Mouse (Mus musculus) left cerebral cortex, postnatal 14 days (tissue): Measurements from ENCODE around the gene Fam102b. TPM values are rescaled to one million over a fixed set of nuclear protein-coding genes. Genes with fewer than 3 reads are reported as not detected.

Experiments
- DNase-seq, 2 experiments: peaks; one replicate each; pipeline ENCODE4 v3.0.0; 2021 to 2022; ENCODE audit warnings: low spot score in 2 of 2, mixed read lengths in 1 of 2
- intact Hi-C: fragments of 180-260 bp; cut with DNase I; formaldehyde crosslinking; loops from one replicate; pipeline ENCODE4 v1.15.1; 2025
- total RNA-seq, 2 experiments: library from RNA; stranded (reverse); gene quantifications; 2 replicates each; pipeline ENCODE4 v1.2.3; 2021

Gene Fam102b
- total RNA-seq, 2 experiments from 2014 or later, result 46.2 to 48.6 TPM

DNA sequence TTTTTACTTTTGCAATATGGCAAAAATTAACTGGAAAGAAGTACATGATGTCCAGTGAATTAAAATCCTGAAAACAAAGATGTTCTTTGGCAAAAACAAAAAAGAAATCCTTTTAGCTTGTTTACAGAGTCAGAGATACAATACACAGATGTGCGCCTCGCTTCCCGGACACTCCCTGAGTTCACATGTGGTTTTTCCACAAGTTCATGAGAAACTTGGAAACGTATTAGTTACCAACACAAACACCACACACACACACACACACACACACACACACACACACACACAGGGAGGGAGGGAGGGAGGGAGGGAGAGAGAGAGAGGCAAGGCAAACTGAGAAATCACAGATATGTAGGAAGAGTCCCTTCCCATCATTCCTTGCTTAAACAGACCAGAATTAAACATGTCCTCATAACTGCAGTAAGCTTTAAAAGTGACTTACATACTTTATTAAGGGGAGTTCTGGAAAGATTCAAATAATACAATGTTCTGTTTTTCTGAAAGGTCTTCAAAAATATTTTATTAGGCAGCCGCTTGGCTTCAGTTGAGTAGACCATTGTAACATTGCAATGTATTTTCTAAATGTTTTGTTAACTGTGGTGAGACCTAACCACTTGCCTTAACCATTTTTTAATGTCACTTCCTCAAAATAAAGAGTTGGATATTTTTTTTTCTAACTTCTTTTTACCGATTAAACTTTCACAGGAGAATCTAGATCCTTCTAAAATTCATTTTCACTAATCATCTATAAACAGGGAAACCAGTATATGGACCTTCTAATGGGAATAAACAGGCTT, 5.5 kb downstream of the Fam102b start:
- intact Hi-C loops, result no loop called here
- no peak for DNase-seq

DNA sequence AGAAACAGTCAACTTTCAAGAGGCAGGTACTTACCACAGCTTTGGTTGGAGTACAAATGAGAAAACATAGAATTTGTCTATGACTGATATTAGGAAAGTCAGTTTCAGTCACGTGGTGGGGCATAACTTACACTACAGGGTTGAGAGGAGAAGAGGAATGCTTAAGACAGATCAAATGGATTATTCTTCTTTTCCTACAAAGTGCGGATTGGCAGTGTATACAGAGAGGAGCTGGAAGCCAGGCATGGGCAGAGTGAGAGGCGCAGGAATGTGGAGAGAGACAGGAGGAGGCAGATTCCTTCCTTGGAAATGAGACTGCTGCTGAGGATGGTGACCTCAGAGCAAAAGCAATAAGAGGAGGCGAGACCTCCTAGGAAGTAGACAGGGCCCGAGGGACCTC, 9.1 kb downstream of the Fam102b start:
- no peak for DNase-seq
- intact Hi-C loops, result no loop called here

GRCm38 (mm10) chr3:109012595-109012994, 14.8 kb downstream of the Fam102b start:
- no peak for DNase-seq
- intact Hi-C loops, result no loop called here

DNA sequence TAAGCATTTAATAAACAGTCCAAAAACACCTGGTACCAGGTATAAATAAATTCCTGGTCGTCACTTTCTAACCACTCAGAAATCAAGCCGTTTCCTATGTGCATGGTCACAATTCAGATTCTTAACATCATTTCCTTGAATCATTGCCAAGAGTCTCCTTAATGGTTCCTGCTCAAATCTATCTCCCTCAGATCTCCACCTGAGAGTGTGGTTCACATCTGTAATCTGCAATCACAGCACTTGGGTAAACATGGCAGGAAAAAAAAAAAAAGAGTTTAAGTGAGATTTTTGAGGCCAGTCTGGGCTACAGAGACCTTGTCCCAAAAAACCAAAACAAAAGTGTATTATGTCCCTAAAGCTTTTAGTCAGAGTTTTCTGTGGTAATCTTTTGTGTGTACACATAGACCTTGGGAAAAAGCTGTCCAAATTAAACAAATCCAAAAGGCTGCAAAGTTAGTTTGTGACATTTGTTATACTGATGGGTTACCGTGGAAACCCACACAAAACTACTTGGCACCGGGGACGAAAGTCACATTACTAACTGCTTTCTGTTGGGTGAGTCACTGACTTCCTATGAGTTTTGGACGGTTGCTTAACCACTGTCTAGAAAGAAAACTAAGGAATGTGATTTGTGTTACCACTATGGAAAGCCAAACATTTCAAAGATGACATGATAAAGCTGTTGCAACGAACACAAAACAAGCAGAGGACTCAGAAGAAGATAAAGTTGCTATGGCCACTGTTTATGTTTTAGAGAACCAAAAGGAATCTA, 16.7 kb downstream of the Fam102b start:
- DNase-seq, result peak in 1 of 2 experiments; percentile 63
- intact Hi-C loops, result no loop called here

DNA sequence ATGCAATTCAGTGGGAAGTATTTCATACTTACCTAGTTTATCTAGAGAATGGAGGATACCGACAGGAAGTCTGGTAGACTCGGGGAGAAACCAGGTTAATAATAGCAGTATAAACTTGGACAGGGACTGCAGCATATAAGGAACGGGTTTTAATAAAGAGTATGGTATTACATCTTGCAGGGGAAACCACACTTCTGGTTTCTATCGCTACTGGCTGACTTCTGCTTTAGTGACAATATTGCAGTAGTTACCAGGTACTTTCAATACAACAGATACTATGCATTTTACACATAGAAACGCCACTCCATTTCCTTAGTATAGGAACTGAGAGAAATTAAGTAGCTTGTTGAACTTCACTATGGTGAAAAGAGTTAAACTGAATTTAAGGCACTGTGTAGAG, 19.2 kb downstream of the Fam102b start:
- intact Hi-C loops, result no loop called here
- no peak for DNase-seq

DNA sequence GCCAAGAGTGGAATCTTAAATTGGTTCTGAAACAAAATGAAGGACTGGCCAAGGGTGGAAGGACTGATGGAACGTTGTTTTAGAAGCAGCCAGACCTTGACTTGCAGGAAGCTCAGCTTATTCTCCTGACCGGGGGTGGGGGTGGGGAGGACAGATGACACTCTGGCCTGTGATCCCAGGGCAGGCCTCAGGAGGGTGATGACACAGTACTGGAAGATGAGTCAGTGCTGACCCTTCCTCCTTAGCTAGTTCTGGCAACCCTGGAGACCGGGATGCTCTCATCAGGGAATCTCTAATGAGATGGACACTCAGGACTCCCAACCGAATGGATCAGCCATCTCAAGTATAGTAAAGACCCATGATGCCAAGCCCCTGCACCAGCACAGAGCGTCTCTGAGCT, 21.6 kb downstream of the Fam102b start:
- intact Hi-C loops, result no loop called here
- DNase-seq, result no peak

DNA sequence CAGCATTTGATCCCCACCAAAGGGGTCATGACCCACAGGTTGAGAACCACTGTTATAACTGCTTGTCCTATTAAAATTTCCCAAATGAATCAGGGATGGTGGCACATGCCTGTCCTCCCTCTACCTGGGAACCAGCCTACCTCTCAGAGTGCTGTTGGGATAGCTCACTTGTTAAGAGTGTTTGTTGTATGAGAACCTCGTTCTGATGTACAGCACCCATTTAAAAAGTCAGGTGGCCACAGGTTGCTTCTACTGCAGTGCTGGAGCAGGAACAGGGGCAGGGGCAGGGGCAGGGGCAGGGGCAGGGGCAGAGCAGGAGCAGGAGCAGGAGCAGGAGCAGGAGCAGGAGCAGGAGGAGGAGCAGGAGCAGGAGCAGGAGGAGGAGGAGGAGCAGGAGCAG, 28.2 kb downstream of the Fam102b start:
- intact Hi-C loops, result no loop called here
- no peak for DNase-seq

- intact Hi-C loops, result no loop called here
- DNase-seq, result no peak
Observed at GRCm38 (mm10) chr3:108997762-108998161, 29.6 kb downstream of the Fam102b start.

DNA sequence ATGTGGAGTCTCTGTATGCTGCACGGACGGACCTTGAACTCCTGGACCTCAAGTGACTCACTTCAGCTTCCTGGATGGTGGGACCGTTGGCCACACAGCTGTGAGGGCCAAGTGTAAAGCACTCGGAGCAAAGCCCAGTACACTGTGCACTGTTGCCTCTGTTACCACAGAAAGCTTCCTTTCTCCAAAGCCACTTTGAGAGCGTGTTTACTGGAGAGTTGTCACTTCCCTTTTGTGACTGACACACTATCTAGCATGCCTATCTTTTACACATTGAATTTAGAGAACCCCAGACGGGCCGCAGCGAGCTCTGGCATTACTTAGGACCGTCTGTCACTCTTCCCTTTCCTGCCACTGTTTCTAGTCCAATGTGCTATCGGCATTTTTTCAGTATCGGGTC, 30.1 kb downstream of the Fam102b start:
- DNase-seq, result no peak
- intact Hi-C loops, result no loop called here

DNA sequence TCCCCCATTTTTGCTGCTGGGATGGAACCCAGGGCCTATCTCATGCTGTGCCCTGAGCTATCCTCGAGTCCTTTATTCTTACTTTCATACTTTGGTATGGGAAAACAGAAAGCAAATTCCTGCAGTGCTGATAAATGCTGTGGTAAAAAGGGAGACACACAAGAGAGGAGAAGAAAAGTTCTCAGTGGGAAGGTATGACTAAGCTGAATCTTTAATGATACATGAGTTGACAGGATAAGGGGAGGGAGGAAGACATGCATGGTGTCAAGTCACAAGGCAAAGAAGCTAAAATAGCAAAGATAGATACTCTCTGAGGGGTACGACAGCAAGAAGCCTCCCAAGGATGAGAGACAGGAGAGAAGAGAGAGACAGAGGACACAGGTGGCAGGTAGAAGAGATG, 32.0 kb downstream of the Fam102b start:
- intact Hi-C loops, result no loop called here
- no peak for DNase-seq

- intact Hi-C loops, result no loop called here
- DNase-seq, result no peak
Observed at GRCm38 (mm10) chr3:108994477-108994876, 32.9 kb downstream of the Fam102b start.

GRCm38 (mm10) chr3:108989971-108990548, 37.3 kb downstream of the Fam102b start:
- intact Hi-C loops, result no loop called here
- no peak for DNase-seq

DNA sequence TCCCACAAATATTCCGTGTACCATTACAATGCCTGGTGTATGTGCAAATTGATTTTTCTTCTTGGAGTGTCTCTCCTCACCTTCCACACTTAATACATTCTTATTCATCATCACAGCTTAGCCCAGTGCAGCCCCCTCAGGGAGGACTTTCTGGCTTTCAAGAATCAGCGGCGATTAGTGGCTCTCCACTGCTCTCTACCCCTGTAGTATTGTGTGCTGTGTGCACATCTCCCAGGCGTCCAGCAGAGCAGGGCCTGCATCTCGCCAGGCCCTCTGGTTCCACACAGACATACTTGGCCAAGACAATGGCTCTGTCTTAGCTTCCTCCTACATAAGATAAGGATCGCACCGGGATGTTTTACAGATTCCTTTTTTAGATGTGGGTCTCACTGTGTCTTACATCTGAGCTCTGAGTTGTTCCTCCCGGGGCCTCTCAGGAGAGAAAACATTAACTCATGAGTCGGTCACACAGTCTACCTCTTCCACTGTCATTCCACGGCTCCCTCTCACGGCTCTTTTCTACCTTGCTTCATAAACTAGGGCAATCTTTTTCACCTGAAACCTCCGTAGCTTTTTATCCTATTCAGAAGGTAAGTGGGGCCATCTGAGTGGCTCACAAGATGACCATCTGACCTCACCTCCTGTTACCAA, 40.3 kb downstream of the Fam102b start:
- intact Hi-C loops, result no loop called here
- no peak for DNase-seq

- intact Hi-C loops, result no loop called here
Observed at GRCm38 (mm10) chr3:108986534-108986933, 40.9 kb downstream of the Fam102b start.

GRCm38 (mm10) chr3:108983989-108984388, 43.4 kb downstream of the Fam102b start:
- intact Hi-C loops, result no loop called here
- DNase-seq, result no peak

More at GRCm38 (mm10) chr3:108986534-108986933, 40.9 kb downstream of the Fam102b start:
- DNase-seq, result no peak

DNA sequence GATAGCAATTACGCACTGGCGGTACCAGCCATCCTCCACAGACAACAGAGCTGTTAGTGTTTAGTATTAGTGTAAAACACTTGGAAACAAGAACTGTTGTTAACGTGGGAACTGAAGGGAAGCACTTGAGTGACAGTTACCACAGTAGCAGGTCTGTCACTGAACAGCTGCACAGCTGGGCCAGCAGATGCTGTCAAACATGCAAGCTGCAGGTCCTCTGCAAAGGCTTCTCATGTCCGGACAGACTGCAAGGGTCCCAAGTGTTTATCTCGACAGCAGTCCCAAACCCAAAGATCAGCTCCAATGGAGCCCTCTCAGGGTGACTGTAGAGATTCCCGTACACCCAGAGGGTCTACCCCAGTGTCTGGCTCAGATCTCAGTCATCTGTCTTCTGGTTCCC, 45.5 kb downstream of the Fam102b start:
- intact Hi-C loops, result no loop called here
- DNase-seq, result no peak

GRCm38 (mm10) chr3:108977340-108978030, 49.9 kb downstream of the Fam102b start:
- intact Hi-C loops, result no loop called here
- no peak for DNase-seq

DNA sequence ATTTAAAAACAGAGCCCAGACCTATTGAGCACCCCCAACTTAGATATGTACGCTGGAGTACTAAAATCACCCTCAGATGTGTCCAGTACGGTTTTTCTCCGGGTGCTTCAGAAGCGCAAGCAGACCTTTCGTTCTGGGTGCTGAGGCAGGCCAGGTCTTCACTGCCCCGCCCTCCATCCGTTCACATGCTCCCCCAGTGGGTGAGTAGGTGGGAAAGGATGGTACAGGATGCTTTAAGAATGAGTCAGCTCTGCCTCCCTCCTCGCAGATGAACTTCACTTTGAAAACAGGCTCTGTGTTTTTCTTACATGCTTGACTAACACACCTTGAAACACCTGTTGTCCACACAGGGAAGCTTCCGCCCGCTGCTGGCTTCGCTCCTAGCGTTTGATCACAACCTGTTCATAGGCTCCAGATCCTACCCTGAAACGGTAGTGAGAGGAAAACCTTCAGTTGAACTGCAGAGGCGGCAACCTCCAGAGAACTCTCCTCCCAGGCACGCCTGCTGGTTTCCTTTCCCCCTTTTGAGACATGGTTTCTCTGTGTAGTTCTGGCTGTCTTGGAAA, 52.4 kb downstream of the Fam102b start:
- intact Hi-C loops, result no loop called here
- no peak for DNase-seq

GRCm38 (mm10) chr3:108973980-108974660, 53.3 kb downstream of the Fam102b start:
- intact Hi-C loops, result no loop called here

More at GRCm38 (mm10) chr3:108973980-108974660, 53.3 kb downstream of the Fam102b start:
- DNase-seq, result no peak
